Mouse (Mus musculus) forebrain, embryonic 10.5 days (tissue): ENCODE measurements around the gene Gm2696. TPM values are rescaled to one million over a fixed set of nuclear protein-coding genes. Genes with fewer than 3 reads are reported as not detected.

Experiments used
- DNase-seq: peaks from one replicate; pipeline ENCODE4 v3.0.0-alpha.2; 2017; ENCODE audit warnings: low spot score; ENCODE audit errors: extremely low spot score
- H3K27ac ChIP-seq: fragments of 300-500 bp; sonication (generic); 2 replicates; pipeline ENCODE4 v1.5.1; 2016; ENCODE audit warnings: mild to moderate bottlenecking
- H3K27me3 ChIP-seq: fragments of 300-500 bp; sonication (generic); 2 replicates; pipeline ENCODE4 v1.6.1; 2016; ENCODE audit warnings: mild to moderate bottlenecking; ENCODE audit not compliant: poor library complexity, severe bottlenecking
- H3K36me3 ChIP-seq: fragments of 300-500 bp; sonication (generic); replicated peaks from 2 replicates; pipeline ENCODE4 v1.6.1; 2016; ENCODE audit warnings: mild to moderate bottlenecking, moderate library complexity
- H3K4me1 ChIP-seq: fragments of 300-500 bp; sonication (generic); 2 replicates; pipeline ENCODE4 v1.6.1; 2016
- H3K4me3 ChIP-seq: fragments of 300-500 bp; sonication (generic); 2 replicates; pipeline ENCODE4 v1.5.1; 2016; ENCODE audit warnings: mild to moderate bottlenecking, moderate library complexity
- H3K9me3 ChIP-seq: fragments of 300-500 bp; sonication (generic); 2 replicates; pipeline ENCODE4 v1.6.1; 2016; ENCODE audit warnings: mild to moderate bottlenecking, moderate library complexity
- WGBS: fragments of 180-500 bp; shearing (Covaris S2); methylation state at CpG from one replicate; pipeline ENCODE4 v1.1.7; 2016; 5-methylcytosine and 5-hydroxymethylcytosine counted together
- polyA plus RNA-seq: library from polyadenylated mRNA; unstranded; fragments of >200 nt; fragmentation: Nextera tagmentation; extraction: Ambion mirVana; gene quantifications from 2 replicates; pipeline ENCODE4 v1.2.1, GENCODE M21; 2016

Gm2696 gene
- polyA plus RNA-seq, 1 experiment from 2014 or later, result not detected

DNA sequence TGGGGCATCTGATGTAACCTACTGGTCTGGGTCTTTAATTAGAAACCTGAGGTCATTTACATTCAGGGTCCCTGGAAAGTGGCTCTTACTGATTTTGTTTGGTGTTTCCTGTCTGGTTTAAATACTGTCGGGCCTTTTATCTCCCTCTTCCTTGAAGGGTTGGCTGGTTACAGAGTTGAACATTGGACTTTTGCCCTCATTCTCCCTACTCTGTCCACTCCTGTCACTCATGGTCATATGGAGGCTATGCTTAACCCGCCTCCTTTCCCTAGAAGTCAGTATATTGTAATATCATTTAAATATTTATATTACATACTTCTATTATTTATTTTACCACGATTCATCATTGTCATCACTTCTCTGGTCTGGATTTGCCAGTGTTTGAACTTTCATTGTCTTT, 10.4 kb upstream of the Gm2696 start:
- no peak overlapping the region for H3K27ac ChIP-seq
- H3K27me3 ChIP-seq, result no peaks in the 10 kb centered on the region
- no peaks in the 10 kb centered on the region for H3K36me3 ChIP-seq
- no peak overlapping the region for H3K4me3 ChIP-seq
- H3K4me1 ChIP-seq, result peaks cover 3% of the 10 kb centered on the region
- 88% methylated on average over 3 of the region's 3 CpGs for WGBS
- peaks cover 8% of the 10 kb centered on the region for H3K9me3 ChIP-seq
- DNase-seq, result no peak

GRCm38 (mm10) chr10:77811743-77812142, 2.7 kb upstream of the Gm2696 start, which contains the start of gene Gm9507:
Gene Gm9507, minus strand, starts transcription at chr10:77811843.
- no peak for DNase-seq
- H3K9me3 ChIP-seq, result peaks cover 15% of the 10 kb centered on the region
- no peaks in the 10 kb centered on the region for H3K36me3 ChIP-seq
- H3K4me1 ChIP-seq, result peaks cover 4% of the 10 kb centered on the region; the same call in 1 of the 2 replicates
- WGBS, result 77% methylated on average over 5 of the region's 5 CpGs
- no peak within 1 kb of the TSS for H3K4me3 ChIP-seq
- H3K27me3 ChIP-seq, result no peaks in the 10 kb centered on the region
- no peak within 1 kb of the TSS for H3K27ac ChIP-seq

DNA sequence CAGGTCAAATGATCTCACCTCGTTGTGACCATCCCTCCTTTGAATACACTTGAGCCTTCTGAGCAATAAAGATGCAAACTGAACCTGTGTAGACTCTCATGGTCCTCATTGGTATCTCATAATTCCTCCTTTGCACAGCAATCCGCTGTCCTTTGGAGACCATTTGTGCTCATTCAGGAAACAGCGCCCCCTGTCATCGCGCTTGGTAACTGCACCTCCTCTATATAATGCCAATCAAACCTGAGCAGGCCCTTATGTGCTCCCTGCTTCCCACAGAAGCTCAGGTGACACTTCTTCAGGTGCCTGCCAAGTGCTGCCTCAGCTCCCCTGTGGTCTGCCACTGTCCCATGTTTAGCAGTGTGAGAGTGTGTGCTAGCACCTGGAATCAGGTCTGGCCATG, 1.0 kb downstream of the Gm2696 start:
- peak; percentile 36 for DNase-seq
- Histone ChIP-seq H3K36me3 (no peaks in the 10 kb centered on the region), H3K4me1 (peaks cover 11% of the 10 kb centered on the region), H3K4me3 (no peak overlapping the region), H3K9me3 (no peaks in the 10 kb centered on the region), H3K27me3 (no peaks in the 10 kb centered on the region), H3K27ac (no peak overlapping the region)
- 24% methylated on average over 5 of the region's 5 CpGs for WGBS

DNA sequence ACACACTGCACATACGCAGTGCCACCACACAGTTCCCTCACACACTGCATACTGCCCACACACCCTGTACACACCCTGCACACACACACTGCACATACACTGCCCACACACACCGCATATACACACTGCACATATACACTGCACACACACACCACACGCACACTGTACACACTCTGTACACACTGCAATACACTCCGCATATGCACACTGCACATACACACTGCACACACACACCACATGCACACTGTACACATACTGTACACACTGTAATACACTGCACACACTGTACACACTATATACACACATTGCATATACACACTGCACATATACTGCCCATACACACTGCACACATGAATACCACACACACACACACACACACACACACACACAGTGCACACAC, 4.0 kb downstream of the Gm2696 start:
- H3K4me1 ChIP-seq, result peaks cover 11% of the 10 kb centered on the region
- H3K9me3 ChIP-seq, result peaks cover 1% of the 10 kb centered on the region; the same call in 1 of the 2 replicates
- no peaks in the 10 kb centered on the region for H3K27me3 ChIP-seq
- WGBS, result 92% methylated on average over 4 of the region's 4 CpGs
- H3K27ac ChIP-seq, result peak overlapping the region; percentile 25; the same call in 1 of the 2 replicates
- H3K36me3 ChIP-seq, result no peaks in the 10 kb centered on the region
- DNase-seq, result no peak
- no peak overlapping the region for H3K4me3 ChIP-seq

- H3K4me1 ChIP-seq, result peaks cover 11% of the 10 kb centered on the region
- WGBS, result 23% methylated on average over 4 of the region's 4 CpGs
- H3K9me3 ChIP-seq, result peaks cover 8% of the 10 kb centered on the region; the same call in 1 of the 2 replicates
These were observed 4.7 kb downstream of the Gm2696 start for GRCm38 (mm10) chr10:77819203-77819602.

GRCm38 (mm10) chr10:77826951-77827350, 12.5 kb downstream of the Gm2696 start, which contains the start of gene Krtap10-4:
Gene Krtap10-4, minus strand, starts transcription at chr10:77827095.
- no peak within 1 kb of the TSS for H3K4me3 ChIP-seq
- no peaks in the 10 kb centered on the region for H3K36me3 ChIP-seq
- peaks cover 8% of the 10 kb centered on the region; the same call in 1 of the 2 replicates for H3K9me3 ChIP-seq
- no peak within 1 kb of the TSS for H3K27ac ChIP-seq
- H3K27me3 ChIP-seq, result no peaks in the 10 kb centered on the region
- 76% methylated on average over 6 of the region's 6 CpGs for WGBS
- no peaks in the 10 kb centered on the region for H3K4me1 ChIP-seq
- no peak for DNase-seq

More at GRCm38 (mm10) chr10:77819203-77819602, 4.7 kb downstream of the Gm2696 start:
- Histone ChIP-seq H3K27ac (0 out of 2 replicates have a peak overlapping the region, but pooled peaks have one; percentile 25), H3K36me3 (no peaks in the 10 kb centered on the region), H3K4me3 (no peak overlapping the region), H3K27me3 (no peaks in the 10 kb centered on the region)
- DNase-seq, result no peak

DNA sequence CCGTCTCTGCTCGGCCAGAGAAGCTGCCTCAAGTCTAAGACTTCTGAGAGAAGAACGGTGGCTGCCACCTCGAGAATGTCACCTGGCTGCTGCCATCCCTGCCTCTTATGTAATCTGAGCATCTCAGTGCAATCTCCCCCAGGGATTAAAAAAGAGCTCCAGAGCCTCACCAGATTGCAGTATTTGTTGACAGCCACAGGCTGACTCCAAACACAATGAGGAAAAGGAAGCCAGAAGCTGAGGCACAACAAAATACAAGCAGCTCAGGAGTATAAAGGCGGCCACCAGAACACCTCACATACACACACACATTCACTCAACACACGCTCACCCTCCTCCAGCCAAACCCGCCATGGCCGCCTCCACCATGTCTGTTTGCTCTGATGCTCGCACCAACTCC, 21.2 kb downstream of the Gm2696 start, which contains the start of gene Krtap10-10:
Gene Krtap10-10 (plus strand): TSS at position 301 of the 400 bp plus-strand sequence.
- no peak within 1 kb of the TSS for H3K27ac ChIP-seq
- H3K9me3 ChIP-seq, result no peaks in the 10 kb centered on the region
- H3K36me3 ChIP-seq, result no peaks in the 10 kb centered on the region
- no peaks in the 10 kb centered on the region for H3K4me1 ChIP-seq
- H3K4me3 ChIP-seq, result no peak within 1 kb of the TSS
- 72% methylated on average over 9 of the region's 9 CpGs for WGBS
- H3K27me3 ChIP-seq, result no peaks in the 10 kb centered on the region
- no peak for DNase-seq

GRCm38 (mm10) chr10:77839006-77839405, 24.5 kb downstream of the Gm2696 start:
- Histone ChIP-seq H3K27ac (no peak overlapping the region), H3K4me1 (no peaks in the 10 kb centered on the region), H3K4me3 (no peak overlapping the region), H3K27me3 (no peaks in the 10 kb centered on the region), H3K9me3 (peaks cover 12% of the 10 kb centered on the region; the same call in 1 of the 2 replicates), H3K36me3 (no peaks in the 10 kb centered on the region)
- DNase-seq, result no peak
- WGBS, result 81% methylated on average over 6 of the region's 6 CpGs

DNA sequence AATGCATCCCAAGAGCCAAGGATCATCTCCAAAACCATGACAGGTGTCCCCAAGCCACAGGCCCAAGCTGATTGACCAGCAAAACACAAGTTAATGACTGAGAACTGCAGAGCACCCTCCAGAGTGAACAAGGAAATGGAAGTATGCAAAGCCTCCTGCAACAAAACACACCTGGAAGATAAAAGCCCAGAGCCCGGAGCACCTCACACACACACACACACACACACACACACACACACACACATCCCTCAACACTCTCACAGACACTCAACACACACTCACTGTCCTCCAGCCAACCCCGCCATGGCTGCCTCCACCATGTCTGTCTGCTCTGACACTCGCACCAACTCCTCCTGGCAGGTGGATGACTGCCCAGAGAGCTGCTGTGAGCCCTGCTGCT, 32.0 kb downstream of the Gm2696 start, which contains the start of gene Gm36176:
Gene Gm36176 (plus strand): TSS at position 301 of the 400 bp plus-strand sequence.
- H3K27ac ChIP-seq, result 0 out of 2 replicates have a peak within 1 kb of the TSS, but pooled peaks have one; percentile 15
- no peak within 1 kb of the TSS for H3K4me3 ChIP-seq
- no peaks in the 10 kb centered on the region for H3K27me3 ChIP-seq
- no peak for DNase-seq
- peaks cover 22% of the 10 kb centered on the region; the same call in 1 of the 2 replicates for H3K9me3 ChIP-seq
- no peaks in the 10 kb centered on the region for H3K4me1 ChIP-seq
- 76% methylated on average over 3 of the region's 3 CpGs for WGBS
- no peaks in the 10 kb centered on the region for H3K36me3 ChIP-seq

- H3K36me3 ChIP-seq, result no peaks in the 10 kb centered on the region
- no peak for DNase-seq
- WGBS, result 23% methylated on average over 2 of the region's 2 CpGs
- peaks cover 22% of the 10 kb centered on the region; the same call in 1 of the 2 replicates for H3K9me3 ChIP-seq
- no peaks in the 10 kb centered on the region for H3K27me3 ChIP-seq
- H3K27ac ChIP-seq, result 0 out of 2 replicates have a peak overlapping the region, but pooled peaks have one; percentile 15
- no peaks in the 10 kb centered on the region for H3K4me1 ChIP-seq
- H3K4me3 ChIP-seq, result no peak overlapping the region
These were observed 32.5 kb downstream of the Gm2696 start for GRCm38 (mm10) chr10:77846961-77847360.

- peaks cover 22% of the 10 kb centered on the region; the same call in 1 of the 2 replicates for H3K9me3 ChIP-seq
- H3K27ac ChIP-seq, result 0 out of 2 replicates have a peak overlapping the region, but pooled peaks have one; percentile 15
- H3K4me3 ChIP-seq, result no peak overlapping the region
- H3K36me3 ChIP-seq, result no peaks in the 10 kb centered on the region
- no peaks in the 10 kb centered on the region for H3K4me1 ChIP-seq
- WGBS, result 81% methylated on average over 2 of the region's 2 CpGs
- no peak for DNase-seq
- no peaks in the 10 kb centered on the region for H3K27me3 ChIP-seq
These were observed 33.1 kb downstream of the Gm2696 start for GRCm38 (mm10) chr10:77847538-77847937.

GRCm38 (mm10) chr10:77852559-77852958, 38.1 kb downstream of the Gm2696 start, which contains the start of gene Gm10318:
Gene Gm10318, plus strand, starts transcription at chr10:77852859.
- H3K27ac ChIP-seq, result 0 out of 2 replicates have a peak within 1 kb of the TSS, but pooled peaks have one; percentile 40
- peaks cover 5% of the 10 kb centered on the region; the same call in 1 of the 2 replicates for H3K9me3 ChIP-seq
- H3K4me1 ChIP-seq, result peaks cover 12% of the 10 kb centered on the region
- H3K4me3 ChIP-seq, result no peak within 1 kb of the TSS
- 70% methylated on average over 9 of the region's 9 CpGs for WGBS
- no peaks in the 10 kb centered on the region for H3K36me3 ChIP-seq
- H3K27me3 ChIP-seq, result no peaks in the 10 kb centered on the region
- no peak for DNase-seq

- Histone ChIP-seq H3K4me1 (peaks cover 20% of the 10 kb centered on the region), H3K27me3 (no peaks in the 10 kb centered on the region), H3K9me3 (no peaks in the 10 kb centered on the region), H3K4me3 (no peak within 1 kb of the TSS), H3K27ac (no peak within 1 kb of the TSS), H3K36me3 (no peaks in the 10 kb centered on the region)
- WGBS, result 55% methylated on average over 7 of the region's 7 CpGs
- DNase-seq, result no peak
These were observed 47.2 kb downstream of the Gm2696 start, which contains the start of gene Gm3285 for GRCm38 (mm10) chr10:77861675-77862074. Gene Gm3285, plus strand, starts transcription at chr10:77861975.
